Mouse (Mus musculus) frontal cortex, postnatal 10 days (tissue): Measurements from ENCODE around the gene Prima1.

ENCODE experiments used
- DNase-seq, 2 experiments: peaks; one replicate each; pipeline ENCODE4 v3.0.0; 2022; ENCODE audit warnings: low spot score in 2 of 2, mixed read lengths in 1 of 2

Gene Prima1

DNA sequence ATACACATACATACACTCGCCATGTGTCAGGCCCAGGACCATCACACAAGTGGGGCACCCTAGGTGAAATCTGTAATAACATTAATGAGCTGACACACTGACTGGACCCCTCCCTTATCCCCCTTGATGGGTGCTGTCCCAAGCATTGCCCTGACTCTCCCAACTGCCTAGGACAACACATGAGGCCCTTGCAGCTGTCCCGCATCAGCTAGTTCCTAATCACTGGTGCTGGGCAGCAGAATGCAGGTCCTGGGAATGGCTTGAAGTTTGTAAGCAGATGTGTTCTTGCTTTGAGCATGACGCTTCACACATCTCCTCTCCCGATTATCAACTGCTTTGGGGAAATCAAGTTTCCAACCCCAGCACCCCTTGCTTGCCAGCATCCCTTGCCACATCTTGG is 15.8 kb downstream of the Prima1 start:
- no peak for DNase-seq

DNA sequence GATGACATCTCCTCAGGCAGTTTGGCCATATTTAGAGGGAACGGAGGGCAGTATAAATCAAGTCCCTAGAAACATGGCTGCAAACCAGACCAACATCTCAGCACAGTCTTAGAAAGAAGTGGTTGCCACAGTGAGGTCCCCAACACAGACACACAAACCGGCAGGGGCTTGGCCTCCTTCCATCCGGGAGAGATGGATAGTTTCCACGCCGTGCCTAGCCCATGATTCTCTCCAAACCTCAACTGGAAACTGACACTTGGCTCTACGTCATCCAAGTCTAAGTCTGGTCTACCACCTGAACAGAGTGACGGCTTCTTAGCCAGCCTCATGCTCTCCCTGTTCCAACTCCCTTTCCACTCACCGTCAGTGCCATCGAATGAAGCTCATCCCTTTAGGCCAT is 18.3 kb downstream of the Prima1 start:
- DNase-seq = no peak

DNA sequence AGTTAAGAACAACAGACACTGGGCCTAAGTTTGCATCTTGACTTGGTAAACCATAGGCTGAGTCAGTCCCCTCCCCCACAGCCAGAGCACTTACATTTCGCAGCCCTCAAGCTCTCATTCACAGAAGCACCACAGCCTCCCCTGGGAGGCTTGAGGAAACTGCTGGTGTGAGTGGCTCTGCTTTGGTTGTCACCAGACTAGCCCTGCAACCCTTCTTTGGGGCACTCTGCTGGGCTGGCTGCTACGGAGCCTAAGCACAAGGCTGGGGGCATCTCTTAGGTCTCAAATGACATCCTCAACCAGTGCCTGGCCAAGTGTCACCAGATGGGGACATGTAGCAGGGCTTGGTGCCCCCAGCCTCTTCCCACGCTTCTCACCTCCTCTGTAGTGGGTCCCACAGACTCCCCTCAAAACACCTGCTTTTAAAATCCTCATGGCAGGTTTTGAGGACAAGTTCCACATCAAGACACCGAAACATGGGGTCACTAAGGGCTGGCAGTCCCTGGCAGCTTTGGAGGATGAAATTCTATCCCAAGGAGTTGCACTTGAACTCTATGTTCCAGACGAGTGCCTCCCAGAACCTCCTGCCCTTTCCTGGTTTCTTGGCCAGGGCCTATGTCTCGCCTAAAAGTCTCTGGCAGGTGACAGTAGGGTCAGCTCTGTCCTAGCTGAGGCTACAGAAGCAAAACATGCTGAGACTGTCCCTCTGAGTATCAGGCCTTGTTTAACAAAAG is 25.9 kb downstream of the Prima1 start:
- DNase-seq = no peak

DNA sequence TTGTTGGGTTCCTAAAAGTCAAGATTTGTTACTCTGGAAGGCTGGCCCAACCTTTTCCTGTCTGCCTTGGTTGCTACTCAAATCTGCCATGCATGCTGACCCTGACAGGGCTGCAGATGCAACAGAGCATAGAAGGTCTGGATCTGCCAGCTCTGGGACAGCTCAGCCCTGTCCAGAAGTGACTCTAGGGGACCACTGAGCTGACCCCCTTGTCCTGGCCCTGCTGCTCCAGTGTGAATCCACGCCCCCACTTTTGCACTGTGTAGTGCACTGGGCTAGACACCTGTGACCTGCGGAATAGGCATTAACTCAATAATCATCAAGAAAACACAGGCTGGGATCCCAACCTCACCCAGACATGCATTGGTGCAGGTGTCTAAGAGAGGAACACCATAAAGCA is 27.2 kb downstream of the Prima1 start:
- no peak for DNase-seq

DNA sequence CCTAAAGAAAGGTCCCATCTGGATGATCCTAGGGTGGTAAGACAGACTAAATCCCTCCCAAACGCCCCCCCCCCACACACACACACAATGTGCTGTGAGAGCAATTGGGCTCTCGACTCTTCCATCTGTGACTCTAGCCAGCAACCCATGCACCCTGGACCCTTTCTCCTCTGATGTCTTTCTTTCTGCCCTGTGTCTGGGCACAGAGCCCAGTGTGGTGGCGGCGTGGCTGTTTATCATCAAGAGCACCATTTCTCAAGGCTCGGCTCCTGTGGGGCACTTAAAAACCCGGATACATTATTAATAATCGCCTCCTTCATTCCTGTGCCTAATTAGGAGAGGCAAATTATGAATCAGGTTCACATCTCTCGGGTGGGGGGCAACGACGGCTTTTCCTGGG is 27.7 kb downstream of the Prima1 start:
- peak in 1 of 2 experiments; percentile 30 for DNase-seq

DNA sequence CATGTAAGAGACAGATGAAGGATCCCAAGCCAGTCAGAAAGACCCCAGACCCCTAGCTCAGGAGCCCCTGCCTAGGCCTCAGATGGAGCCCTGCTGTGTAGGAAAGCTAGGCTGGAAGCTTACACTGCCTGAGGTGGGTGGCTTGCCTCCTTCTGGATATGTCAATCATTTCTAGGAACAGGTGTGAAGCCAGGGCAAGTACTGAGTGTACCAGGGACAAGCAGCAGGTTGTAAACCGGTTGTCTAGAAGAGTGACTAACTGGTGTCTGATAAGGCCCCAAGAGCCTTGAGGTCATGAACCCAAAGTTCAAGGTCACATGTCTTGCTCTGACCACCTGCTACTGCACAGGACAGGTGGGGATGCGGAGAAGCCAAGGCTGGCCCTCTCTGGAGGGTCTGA is 28.4 kb downstream of the Prima1 start:
- DNase-seq = no peak

DNA sequence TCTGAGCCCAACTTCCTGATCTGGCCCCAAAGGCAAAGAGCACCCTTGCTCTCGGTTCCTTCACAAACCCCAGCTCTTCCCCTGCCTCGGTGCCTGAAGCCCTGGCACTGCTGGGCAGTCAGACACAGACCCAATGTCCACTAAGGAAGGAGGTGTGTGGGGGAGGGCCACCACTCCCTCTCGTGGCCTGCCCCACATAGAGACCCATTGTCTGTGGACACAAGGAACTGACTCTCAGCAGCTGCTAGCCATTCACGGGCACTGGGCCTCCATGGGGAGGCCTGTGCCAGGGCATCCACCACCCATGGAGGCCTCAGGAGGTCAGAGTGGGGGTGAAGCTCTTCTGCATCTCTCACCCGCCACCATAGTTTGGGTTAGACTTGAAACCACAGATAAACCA is 30.9 kb downstream of the Prima1 start:
- no peak for DNase-seq

DNA sequence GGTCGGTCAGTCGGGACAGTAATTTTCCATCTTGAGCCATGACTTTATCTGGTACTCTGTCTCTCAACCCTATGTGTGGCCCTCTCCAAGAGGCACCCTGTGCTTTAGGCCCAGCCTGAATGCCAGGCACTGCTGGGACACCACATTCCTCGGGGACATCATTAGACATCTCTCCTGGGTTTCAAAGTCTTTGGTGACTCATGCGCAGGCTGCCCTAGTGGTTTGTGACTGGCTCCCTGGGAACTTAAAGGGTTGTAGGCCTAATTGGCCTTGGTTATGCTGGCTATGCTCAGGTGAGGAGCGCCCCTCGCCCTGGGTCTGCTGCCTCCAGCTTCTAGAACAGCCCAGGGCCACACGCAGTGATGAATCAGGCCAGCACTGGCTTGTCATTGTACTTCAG is 32.4 kb downstream of the Prima1 start:
- DNase-seq = no peak

DNA sequence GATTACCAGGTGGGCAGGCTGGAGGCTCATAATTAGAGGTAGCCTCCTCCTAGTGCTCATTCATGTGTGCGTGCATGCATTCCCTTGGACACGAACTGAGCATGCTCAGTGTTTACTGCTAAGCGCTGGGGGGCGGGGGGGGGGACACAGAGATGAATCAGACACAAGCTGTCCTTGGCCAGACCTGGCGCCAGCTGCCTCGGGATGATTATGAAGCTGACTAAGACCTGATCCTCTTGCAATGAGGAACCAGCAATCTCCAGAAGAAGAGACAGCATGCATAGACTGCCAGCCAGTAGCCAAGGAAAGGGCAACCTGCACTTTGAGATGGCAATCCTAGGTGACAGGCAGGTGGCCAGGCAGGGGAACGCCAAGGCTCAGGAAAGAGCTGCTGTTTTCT is 36.4 kb downstream of the Prima1 start:
- DNase-seq = no peak

DNA sequence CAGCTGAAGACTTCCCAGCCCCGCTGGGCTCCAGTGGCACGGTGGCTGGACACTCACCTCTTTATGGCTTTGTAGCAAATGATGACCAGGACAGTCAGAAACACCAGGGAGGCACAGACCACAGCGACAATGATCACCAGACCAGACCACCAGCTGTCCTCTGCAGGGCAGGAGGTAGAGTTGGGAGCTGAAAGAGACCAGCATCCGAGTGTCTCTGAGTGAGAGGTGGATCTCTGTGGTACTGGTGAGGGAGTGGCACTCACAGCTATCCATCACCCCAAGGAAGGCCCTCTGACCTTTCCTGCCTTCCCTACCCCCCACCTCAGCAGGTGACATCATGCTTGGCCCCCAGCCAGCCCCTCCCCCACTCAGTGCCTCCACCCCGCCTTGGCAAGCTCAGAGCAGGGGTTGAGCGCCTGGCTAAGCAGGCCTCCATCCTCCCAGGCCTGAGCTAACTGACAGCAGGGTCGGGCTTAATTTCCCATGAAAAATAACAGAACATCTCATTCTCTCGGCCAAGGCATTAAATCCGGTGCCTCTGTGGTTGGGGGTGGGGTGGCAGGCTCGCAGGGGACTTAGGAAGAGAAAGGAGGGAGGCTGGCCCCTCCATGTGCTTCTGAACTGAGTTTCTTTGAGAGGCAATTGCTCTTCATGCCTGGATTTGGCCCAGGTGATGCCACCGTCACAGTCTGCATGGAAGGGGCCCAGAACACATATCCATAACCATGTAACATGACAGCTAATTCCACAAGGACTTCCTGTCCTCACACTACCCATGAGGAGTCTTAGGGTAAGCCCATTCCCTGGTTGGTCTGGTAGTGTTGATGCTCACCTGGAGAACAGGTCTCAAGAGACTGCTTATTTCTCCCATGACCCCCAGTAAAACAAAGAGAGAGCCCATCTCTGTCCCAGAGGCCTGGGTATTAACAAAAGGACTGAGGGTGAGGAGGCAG is 39.1 kb downstream of the Prima1 start:
- DNase-seq = no peak

DNA sequence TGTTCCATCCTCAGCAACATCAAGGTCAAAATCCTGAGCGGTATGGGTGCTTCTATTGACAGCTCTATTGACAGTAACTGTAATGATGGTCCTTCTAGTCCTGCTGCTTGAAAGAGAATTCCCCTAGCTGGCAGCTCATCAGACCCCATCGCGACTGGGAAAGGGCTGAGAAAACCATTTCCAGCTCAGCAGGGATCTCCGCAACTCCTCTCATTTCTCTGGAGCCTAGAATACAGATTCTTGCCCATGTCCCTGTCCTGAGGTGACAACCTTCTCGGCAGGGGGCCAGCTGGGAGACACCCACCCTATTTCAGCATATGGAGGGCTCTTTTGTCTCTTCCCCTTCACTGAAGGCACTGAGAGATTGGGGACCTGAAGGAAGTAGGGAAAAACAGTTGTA is 49.0 kb downstream of the Prima1 start:
- no peak for DNase-seq

DNA sequence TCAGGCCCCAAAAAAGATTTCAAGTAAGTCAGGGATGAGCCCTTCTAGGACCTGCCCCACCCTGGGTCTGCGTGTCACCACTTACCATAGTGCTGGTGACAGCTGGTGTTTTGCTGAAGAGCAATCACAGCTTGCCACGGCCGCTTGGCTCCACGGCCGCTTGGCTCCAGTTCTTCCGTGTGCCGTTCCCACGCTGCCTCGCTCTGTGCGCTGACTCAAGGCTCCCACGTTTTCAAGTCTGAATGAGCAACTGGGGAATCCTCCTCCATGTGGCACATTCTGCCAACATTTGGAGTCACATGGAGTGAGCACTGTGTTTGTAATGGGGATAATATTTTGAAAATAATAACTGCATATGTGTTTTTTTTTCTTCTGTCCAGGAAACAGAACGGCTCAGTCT is 52.2 kb downstream of the Prima1 start:
- DNase-seq = peak in 1 of 2 experiments; percentile 56

DNA sequence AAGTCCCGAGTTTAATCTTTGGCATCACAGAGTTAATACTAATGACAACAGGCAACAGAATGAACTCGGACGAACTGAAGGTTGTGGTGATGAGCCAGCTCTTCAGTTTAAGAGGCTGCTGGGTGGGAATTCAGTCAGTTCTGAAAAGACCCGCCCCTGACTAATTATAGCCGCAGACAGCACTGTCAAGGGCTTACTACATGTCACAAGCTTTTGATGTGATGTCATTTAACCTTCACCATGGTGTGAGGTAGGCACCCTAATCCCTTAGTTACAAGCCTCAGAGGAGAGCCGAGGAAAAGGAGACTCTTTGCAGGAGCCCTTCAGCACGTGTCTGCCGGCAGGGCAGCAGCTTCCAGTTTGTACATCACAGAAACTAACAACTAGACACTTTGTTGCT is 53.7 kb downstream of the Prima1 start:
- no peak for DNase-seq

DNA sequence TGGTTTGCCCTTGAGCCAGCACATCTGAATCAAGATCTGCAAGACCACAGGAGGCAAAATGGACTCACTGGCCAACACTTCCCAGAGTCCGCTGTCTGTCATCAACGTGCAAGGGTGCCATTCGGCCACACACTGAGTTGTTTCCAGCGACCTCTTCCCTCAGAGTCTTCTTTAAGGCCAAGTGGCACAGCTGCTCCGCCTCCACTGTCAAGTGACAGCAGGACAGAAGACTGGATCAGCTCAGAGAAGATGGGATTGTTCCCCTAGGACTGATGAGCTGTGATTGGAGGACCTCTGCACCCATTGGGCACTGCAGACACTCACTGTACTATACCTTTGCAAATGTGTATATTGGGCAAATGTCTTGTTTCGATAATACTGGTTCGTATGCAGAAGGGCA is 54.9 kb downstream of the Prima1 start:
- DNase-seq = no peak

DNA sequence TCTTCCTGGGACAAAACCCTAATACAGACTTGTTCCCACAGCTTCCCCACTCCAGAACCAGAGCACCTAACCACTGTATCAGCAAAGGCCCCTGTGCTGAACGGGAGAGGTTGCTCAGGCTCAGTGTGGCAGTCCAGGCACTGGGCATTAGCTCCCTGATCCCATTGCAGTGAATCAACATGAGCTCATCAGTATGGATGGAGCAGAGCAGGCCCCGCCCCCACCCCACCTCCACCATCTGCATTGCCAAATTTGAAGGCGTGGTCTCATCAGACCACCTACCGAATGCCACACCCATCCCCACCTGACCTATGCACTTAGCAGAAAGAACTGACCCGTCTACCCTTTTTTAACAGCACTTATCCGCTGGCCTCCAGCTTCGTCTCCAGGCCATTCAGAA is 58.9 kb downstream of the Prima1 start:
- no peak for DNase-seq

DNA sequence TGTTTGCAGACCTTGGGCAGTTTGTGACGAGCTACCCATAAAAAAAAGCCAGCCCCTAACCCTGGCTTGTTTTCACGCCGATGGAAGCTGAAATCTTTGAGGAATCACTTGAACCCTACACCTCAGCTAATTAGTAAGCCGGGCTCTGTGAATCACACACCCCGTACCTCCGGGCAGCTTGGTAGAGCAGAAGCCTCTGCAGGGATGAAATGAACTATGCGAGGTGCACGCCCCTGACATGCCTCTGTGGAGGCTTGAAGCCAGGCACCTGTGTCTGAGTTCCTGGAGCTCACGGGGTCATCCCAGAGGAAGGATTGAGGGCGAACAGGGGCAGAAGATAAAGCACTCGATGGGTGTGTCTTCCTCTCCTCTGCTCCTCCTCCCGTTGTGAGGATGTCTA is 73.1 kb downstream of the Prima1 start:
- DNase-seq = no peak

DNA sequence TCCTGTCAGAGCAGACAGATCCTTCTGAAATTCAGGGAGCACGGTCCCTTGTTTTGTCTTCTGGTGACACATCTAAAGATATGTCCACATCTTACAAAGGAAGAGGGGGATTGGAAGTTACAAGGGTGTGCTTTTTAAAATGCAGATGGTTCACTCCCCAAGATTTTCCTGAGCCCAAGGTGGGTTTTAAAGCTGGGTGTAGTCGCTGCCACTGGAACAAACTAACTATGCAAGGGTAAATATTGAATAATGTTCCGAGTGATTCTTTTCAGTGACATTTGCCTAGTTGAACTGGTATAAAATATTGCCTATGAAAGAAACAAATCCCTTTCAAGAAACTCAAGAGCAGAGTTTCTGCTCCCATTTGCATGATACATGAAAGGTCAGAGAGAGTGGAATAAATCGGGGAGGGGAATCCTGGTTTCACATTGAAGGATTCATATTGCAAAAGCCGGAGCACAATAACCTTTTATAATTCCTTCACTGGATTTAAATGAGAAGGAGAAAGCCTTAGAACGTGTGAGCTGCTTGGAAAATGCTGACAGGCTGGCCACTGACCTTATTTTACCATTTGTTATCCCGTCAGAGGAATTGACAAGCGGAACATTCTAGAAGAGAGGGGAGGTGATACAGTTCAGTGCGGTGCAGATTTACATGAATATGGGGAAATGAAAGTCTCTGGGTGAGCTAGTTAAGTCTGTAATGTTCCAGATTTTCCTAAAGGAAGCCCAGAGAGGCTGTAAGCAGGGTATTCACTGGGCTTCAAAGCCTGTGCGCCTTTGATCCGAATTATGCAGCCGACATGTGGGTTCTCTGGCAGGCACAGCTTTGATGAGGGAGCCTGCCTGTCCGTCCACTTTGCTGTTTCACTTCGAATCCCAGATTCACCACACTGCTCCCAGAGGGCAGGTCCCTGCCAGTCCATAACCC is 77.6 kb downstream of the Prima1 start:
- no peak for DNase-seq

DNA sequence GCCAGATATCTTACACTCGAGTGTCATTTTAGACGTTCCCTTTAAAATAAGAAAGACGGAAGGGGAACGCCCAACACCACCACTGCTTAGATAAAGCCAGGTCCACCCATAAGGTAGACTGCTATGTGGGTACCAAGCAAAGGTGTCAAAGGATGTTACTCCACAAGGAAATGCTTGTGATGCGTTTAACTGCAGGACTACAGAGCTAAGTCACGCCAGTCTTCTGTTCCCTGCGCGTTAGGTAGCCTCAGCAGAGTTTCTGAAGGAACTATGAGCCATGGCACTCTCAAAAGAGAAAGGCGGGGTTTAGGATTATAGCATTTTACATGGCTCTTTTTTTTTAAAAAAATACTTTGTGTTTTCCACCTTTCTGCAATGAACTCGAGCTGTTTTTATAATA is 78.4 kb downstream of the Prima1 start:
- no peak for DNase-seq

DNA sequence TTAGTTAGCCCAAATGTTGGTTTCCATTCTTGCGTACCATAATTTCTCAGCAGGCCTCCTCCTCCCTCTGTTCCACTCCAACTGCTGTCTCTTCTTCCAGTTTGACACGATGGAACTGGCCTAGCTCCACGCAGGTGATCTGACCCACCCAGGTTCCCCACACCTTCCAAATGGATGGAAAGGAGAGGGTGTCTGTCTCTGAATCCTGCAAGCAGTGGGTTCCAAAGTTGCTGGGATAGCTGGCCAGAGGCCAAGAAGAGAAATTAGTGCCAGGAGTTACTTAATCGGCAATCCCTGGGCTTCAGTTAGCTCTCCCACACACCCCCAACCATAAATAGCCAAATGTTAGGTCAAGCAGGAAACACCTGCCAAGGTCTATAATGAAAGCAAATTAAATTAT is 81.2 kb downstream of the Prima1 start:
- no peak for DNase-seq

DNA sequence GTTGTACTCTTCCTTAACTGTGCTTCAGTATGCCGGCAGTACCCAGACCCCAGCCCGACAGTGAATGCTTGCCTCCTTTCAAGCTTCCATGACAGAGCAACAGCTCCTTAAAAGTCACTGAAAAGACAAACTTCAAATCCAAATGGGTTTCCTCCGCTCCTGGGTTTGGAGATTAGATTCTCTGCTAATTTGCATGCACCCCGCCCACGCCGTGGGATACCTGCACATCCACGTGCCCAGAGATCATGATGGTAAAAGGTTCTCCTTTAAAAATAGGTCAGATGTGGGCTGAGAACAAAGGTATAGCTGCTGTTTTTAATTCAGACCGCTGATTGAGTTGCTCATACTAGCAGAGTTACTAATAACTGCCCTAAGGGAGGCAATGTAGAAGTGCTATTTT is 82.9 kb downstream of the Prima1 start:
- peak; percentile 20 to 43 for DNase-seq

DNA sequence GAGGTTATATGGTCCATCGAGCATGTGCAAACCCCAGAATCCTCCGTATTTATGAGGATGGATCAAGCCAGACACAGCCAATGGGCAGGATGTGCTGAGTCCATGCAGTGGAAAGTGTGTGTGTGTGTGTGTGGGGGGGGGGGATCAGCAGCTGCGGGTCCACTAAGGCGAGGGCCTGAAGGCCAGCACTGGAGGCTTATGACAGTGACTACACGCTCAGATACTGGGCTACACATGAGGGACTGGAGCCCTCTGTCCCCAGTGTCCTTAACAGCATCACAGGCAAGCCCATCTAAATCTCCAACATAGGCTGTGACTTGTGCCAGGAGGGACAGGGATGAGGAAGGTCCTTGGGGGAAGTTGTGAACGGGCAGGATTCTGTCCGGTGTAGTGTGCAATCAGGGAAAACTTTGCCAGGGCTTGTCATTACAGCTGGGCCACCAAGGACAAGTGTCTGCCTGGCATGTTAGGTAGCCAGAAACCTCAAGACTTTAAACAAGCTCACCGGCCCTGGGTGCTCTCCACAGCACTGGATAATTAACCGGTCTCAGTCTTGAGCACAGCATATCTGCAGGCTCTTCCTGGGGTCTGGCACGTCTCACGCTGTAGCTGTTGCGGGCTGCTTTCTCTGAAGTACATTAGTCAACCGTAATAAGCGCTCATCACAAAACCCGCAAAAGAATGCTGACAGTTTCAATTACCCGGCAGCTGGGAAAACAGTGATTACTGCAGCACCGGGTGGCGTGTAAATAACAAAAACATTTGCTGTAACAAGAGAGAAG is 84.6 kb downstream of the Prima1 start:
- no peak for DNase-seq
